Mouse (Mus musculus) spleen, postnatal 10 days (tissue): ENCODE measurements around the gene Smim4.

ENCODE experiments used
- DNase-seq, 2 experiments: peaks; one replicate each; pipeline ENCODE4 v3.0.0; 2021 to 2022; ENCODE audit warnings: low spot score in 2 of 2

The Smim4 gene

DNA sequence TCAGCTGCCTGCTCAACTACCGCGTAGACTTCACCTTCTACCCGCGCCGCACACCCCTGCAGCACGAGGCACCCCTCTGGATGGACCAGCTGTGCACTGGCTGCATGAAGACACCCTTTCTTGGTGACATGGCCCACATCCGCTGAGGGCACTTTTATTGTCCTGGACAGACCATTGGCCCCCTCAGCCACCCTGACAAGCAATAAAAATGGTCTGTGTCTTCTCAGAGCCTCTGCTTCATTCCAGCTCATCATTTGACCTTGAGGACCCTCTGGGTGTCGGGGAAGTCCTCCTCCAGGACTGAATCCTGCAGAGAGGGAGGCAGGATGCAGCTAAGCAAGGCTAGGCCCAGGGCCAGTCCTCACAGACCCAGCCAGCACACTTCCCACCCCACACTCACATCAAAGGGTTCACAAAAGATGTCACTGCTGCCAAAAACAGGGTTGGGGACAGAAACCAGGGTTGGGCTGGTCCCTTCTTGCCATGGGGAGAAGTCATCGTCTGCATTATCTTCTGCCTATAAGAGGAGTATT is 10.2 kb upstream of the Smim4 start:
- DNase-seq = no peak

- no peak for DNase-seq
Observed at GRCm38 (mm10) chr14:31138219-31138896, 9.6 kb upstream of the Smim4 start.

GRCm38 (mm10) chr14:31137791-31138190 is 9.0 kb upstream of the Smim4 start:
- no peak for DNase-seq

- DNase-seq = no peak
Observed at GRCm38 (mm10) chr14:31137281-31137595, 8.5 kb upstream of the Smim4 start.

DNA sequence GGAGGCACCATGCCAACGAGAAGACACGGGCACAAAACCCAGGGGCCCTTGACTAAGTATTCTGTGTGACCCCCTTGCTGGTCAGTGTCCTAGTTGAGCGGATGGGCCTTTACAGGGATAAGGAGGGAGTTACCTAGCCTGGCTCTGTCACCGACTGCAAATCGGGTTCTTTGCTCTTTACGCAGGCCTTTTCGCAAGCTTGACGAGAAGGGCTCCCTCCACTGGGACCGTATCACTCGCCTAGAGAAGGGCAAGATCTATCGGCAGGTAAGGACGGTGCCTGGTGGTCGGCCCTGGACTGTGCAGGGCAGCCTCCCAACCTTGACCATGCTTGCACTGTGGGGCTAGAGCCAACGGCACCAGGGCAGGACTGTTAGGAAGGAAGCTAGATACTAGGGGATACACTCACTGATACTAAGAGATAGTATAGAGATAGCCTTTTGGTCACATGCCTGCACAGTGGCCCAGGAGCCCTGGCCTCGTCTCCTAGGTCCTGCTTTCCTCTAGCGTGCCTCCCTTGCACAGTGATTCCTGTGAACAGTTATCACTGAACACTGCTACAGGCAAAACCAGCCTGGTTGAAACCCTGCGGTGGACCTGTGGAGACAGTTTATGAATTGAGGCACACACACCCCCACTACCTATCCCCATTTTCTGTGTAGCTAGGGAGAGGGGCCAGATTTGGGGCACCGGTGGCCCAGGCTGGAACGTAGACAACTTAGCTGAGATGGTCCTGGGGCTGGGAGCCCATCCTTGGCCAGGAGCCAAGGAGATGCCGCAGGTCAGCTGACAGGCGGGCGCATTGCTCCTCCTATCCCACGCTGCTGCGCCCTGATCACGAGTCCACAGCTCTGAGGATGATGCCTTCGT is 7.9 kb upstream of the Smim4 start:
- DNase-seq = peak in 1 of 2 experiments; percentile 14

- DNase-seq = peak in 1 of 2 experiments; percentile 12
Observed at GRCm38 (mm10) chr14:31135495-31136410, 7.0 kb upstream of the Smim4 start.

DNA sequence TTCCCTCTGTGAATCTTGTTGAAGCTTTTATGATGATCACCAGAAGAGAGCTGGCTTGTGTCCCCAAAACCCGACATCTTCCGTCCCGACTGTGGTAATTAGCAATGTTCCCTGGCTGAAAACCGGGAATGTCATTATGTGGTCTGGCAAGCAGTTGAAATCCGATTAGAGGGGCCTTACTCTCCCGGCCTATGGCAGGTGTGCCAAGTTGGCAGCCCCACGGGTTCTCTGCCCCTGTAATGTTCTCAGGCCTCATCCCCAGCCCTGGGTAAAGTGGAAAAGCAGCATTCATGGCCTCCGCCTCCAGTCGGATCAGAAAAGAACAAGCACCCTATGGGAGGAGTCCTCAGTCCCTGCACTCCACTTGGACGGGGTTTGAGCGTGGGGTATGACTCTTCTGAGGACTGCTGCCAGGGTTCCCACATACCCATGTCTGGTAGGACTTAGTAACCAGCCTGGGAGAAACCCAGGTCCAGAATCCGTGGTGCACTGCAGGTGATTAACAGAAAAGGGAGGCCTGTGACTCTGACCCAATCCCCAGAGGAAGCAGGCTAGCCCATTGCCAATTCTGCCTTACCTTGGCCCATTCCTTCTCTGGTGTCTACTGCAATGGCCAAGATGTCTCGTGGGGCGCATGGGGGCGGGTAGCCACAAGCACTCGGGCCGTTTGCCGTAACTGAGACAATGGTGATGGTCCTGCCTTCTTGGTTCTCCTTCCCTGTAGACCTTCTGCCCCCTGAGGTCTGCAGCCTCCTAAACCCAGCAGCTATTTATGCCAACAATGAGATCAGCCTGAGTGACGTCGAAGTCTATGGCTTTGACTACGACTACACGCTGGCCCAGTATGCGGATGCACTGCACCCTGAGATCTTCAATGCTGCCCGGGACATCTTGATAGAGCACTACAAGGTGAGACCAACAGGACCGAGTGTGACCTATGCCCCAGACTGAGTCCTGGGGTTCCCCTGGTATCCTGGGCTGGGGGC is 5.6 kb upstream of the Smim4 start:
- DNase-seq = peak in 1 of 2 experiments; percentile 11

GRCm38 (mm10) chr14:31133023-31133665 is 4.4 kb upstream of the Smim4 start:
- DNase-seq = peak in 1 of 2 experiments; percentile 13

- peak in 1 of 2 experiments; percentile 16 for DNase-seq
Observed at GRCm38 (mm10) chr14:31132491-31132975, 3.8 kb upstream of the Smim4 start.

- DNase-seq = peak; percentile 28 to 57
Observed at GRCm38 (mm10) chr14:31132031-31132430, 3.3 kb upstream of the Smim4 start.

GRCm38 (mm10) chr14:31131272-31131821 is 2.6 kb upstream of the Smim4 start:
- no peak for DNase-seq

DNA sequence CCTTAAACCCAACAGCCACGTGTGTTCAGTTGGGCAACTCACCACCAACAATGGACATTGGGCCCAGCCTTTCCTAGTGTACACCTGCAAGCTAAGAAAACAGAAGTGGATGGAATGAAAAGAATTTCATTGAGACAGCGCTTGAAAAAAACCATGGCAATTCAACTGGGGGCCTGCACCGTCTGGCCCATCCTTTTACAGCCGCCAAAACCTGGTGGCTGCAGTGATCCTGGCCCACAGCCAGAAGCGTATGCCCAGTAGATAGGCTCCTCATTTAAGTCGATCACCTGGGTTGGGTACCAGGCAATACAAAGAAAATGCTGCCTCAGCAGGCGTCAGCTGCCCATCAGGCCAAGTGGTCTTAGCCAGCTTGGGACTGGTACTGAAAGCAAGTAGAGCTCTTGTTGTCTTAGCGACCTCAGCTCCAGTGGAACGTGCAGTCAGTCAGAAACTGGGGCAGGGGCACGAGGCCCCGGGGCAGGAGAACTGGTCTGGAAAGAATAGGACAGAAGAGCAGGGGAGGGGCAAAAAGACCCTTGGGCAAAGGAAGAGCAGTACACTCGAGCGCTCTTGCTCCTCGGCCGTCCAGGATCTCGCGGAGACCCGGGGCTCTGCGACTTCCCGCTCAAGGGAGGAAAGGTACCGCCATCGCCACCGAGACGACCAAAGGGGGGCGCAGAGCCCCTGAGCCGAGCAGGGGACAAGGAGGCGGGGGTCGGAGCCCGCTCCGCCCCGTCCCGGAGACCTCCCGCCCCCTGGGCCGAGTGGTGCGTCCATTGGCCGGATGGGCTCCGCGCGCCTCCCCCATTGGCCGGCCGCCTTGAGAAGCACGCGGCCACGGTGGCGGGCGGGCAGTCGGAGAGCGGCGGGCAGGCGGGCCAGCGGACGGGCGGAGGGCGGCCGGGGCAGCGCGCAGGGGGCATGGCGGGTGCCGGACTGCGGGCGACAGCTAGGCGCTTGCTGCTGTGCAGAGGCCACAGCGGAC is 1.8 kb upstream of the Smim4 start, which contains the start of gene Nt5dc2:
Gene Nt5dc2, plus strand, starts transcription at position 818 of the 985 bp plus-strand sequence.
- DNase-seq = peak; percentile 76 to 86

DNA sequence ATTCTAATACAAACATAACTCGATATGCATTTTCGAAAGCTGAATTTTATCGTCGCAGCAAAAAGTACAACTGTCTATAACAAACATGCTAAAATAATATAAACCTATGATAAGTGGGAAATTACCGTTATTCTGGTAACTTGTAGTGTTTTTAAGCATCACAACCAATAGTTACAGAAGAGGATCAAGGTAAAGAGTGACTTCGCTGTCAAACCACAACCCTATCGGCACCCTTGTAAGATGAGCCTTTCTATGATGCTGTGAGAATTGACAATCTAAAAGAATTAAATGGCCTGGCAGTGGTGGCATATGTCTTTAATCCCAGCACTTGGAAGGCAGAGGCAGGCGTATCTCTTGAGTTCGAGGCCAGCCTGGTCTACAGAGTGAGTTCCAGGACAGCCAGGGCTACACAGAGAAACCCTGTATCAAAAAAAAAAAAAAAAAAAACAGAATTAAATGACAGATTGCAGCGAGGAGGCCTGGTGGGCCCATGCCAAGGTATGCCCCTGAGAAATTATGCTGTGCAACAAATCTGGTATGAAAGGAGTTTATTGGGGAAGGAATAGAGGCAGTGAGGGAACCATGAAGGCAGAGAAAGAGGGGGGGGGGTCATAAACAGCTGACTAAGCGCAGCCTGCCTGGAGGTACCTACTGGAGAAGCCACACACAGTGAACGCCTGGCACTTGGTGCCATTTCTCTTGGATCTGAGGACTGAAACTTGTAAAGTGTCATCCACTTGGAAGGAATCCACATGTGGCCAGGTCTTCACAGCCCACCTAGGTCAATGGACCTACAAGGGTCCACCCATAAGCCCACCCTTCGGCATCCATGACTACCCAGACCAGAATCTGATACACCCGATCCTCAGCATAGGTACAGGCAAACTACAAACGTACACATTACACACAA is 825 bp upstream of the Smim4 start:
- DNase-seq = no peak

- peak in 1 of 2 experiments; percentile 61 for DNase-seq
Observed at GRCm38 (mm10) chr14:31128101-31128825, 493 bp downstream of the Smim4 start.

GRCm38 (mm10) chr14:31126826-31127225 is 1.9 kb downstream of the Smim4 start:
- no peak for DNase-seq
